Mouse (Mus musculus) adrenal gland, adult (tissue): ENCODE results near the gene Olfr1238.

ENCODE experiments used
- DNase-seq, 2 experiments: peaks; one replicate each; pipeline ENCODE4 v3.0.0; 2022 to 2023; ENCODE audit warnings: low spot score in 1 of 2; ENCODE audit not compliant: inconsistent age in 2 of 2

The Olfr1238 gene

GRCm38 (mm10) chr2:89409576-89409975 lies at the start of gene Olfr1238:
Olfr1238 (minus strand) TSS chr2:89409676.
- DNase-seq, result no peak

- DNase-seq, result no peak
These were observed 33.4 kb upstream of the Olfr1238 start, which contains the start of gene Olfr1240 for GRCm38 (mm10) chr2:89442900-89443299. Olfr1240 (minus strand) TSS chr2:89443000.

GRCm38 (mm10) chr2:89420307-89420706 lies 10.8 kb upstream of the Olfr1238 start, which contains the start of gene Olfr1239:
Olfr1239 (minus strand) TSS chr2:89420407.
- no peak for DNase-seq

- no peak for DNase-seq
These were observed 5.1 kb upstream of the Olfr1238 start for GRCm38 (mm10) chr2:89414557-89414956.

GRCm38 (mm10) chr2:89400882-89401281 lies 8.6 kb downstream of the Olfr1238 start:
- DNase-seq, result no peak

- no peak for DNase-seq
These were observed 44.7 kb downstream of the Olfr1238 start, which contains the start of gene Olfr1234 for GRCm38 (mm10) chr2:89364765-89365164. Olfr1234 (minus strand) TSS chr2:89364865.
